Mouse (Mus musculus): ENCODE measurements around the gene Dazap2. TPM values are rescaled to one million over a fixed set of nuclear protein-coding genes. Genes with fewer than 3 reads are reported as not detected.

Dazap2 gene
- polyA plus RNA-seq, 1 experiment, result 1,115 TPM

- Histone ChIP-seq H3K27me3 (ENCODE audit: control insufficient read depth, insufficient read depth, low read length) (no peaks in the 10 kb centered on the region), H3K4me1 (replicated peaks; ENCODE audit: control insufficient read depth, insufficient read depth, low read length) (peaks cover 14% of the 10 kb centered on the region), H3K27ac (ENCODE audit: control insufficient read depth, insufficient read depth, low read length) (no peak overlapping the region), H3K4me3 (ENCODE audit: control insufficient read depth, insufficient read depth, low read length) (no peak overlapping the region), H3K36me3 (ENCODE audit: control insufficient read depth, insufficient read depth, low read length) (peaks cover 10% of the 10 kb centered on the region)
- DNase-seq, result no peak
- TF ChIP-seq POLR2A (IDR thresholded peaks at IDR 0.05; ENCODE audit: control insufficient read depth, extremely low read depth, insufficient read depth, low read length, poor library complexity) (no peak), CTCF (IDR thresholded peaks at IDR 0.05; ENCODE audit: borderline replicate concordance, control insufficient read depth, extremely low read depth, insufficient read depth, low read length, poor library complexity) (no peak)
- WGBS, result 97% methylated on average over 9 of the region's 9 CpGs
These were observed 8.6 kb downstream of the Dazap2 start for GRCm38 (mm10) chr15:100623754-100624153.

- TF ChIP-seq CTCF (IDR thresholded peaks at IDR 0.05; ENCODE audit: borderline replicate concordance, control insufficient read depth, extremely low read depth, insufficient read depth, low read length, poor library complexity), result no peak
- no peak for TF ChIP-seq POLR2A (IDR thresholded peaks at IDR 0.05; ENCODE audit: control insufficient read depth, extremely low read depth, insufficient read depth, low read length, poor library complexity)
- H3K4me3 ChIP-seq (ENCODE audit: control insufficient read depth, insufficient read depth, low read length), result no peak overlapping the region
- 98% methylated on average over 3 of the region's 3 CpGs for WGBS
- DNase-seq, result no peak
- peaks cover 5% of the 10 kb centered on the region; the same call in 1 of the 2 replicates for H3K36me3 ChIP-seq (ENCODE audit: control insufficient read depth, insufficient read depth, low read length)
- H3K27ac ChIP-seq (ENCODE audit: control insufficient read depth, insufficient read depth, low read length), result no peak overlapping the region
- peaks cover 14% of the 10 kb centered on the region for H3K4me1 ChIP-seq (replicated peaks; ENCODE audit: control insufficient read depth, insufficient read depth, low read length)
- H3K27me3 ChIP-seq (ENCODE audit: control insufficient read depth, insufficient read depth, low read length), result no peaks in the 10 kb centered on the region
These were observed 9.3 kb downstream of the Dazap2 start for GRCm38 (mm10) chr15:100624435-100624834.

DNA sequence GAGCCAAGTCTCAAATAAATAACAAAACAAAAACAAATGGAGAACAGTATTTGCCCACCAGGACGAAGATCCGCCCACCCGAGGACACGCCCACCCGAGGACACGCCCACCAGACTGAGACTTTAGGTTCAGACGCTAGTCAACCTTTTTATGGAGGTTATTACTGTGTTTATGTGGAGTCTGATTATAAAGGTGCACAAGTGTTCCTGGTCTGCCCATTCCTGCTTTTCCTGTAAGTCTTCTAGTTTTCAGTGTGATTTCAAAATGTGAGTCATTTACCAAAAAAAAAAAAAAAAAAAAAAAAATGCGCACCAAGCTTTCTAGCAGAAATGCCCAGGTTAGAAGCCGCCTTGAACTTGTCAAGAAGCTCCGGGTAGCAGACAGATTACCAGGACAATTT, 12.1 kb downstream of the Dazap2 start:
- WGBS, result 74% methylated on average over 10 of the region's 10 CpGs
- Histone ChIP-seq H3K36me3 (ENCODE audit: control insufficient read depth, insufficient read depth, low read length) (no peaks in the 10 kb centered on the region), H3K27ac (ENCODE audit: control insufficient read depth, insufficient read depth, low read length) (no peak overlapping the region), H3K27me3 (ENCODE audit: control insufficient read depth, insufficient read depth, low read length) (no peaks in the 10 kb centered on the region), H3K4me1 (replicated peaks; ENCODE audit: control insufficient read depth, insufficient read depth, low read length) (peaks cover 18% of the 10 kb centered on the region), H3K4me3 (ENCODE audit: control insufficient read depth, insufficient read depth, low read length) (no peak overlapping the region)
- TF ChIP-seq CTCF (IDR thresholded peaks at IDR 0.05; ENCODE audit: borderline replicate concordance, control insufficient read depth, extremely low read depth, insufficient read depth, low read length, poor library complexity), result no peak
- TF ChIP-seq POLR2A (IDR thresholded peaks at IDR 0.05; ENCODE audit: control insufficient read depth, extremely low read depth, insufficient read depth, low read length, poor library complexity), result no peak
- no peak for DNase-seq

DNA sequence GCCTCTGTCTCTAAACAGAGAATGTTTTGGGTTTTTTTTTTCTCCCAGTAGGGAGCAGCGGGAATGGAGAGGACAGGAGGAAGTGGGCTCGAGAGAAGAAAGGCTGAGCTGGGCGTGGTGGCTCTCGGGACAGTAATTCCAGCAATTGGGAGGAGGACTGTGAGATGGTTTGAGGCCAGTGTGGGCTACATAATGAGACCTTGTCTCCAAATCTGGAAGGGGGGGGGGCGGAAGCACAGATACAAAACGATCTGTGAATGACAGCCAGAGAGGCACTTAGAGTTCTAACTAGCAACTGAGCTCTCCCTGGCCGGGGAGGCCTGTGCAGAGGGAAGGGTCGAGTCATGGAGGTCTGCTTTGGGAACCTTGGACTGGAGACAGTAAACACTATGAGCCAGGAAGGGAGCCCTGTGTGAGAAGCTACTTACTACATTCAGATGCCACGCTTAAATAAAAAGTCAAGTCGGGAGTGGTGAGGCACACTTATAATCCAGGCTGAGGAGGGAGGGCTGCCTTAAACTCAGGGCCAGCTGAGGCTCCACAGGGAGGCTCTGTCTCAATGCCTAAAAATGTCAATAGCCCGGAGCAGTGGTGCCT, 12.7 kb downstream of the Dazap2 start:
- H3K4me3 ChIP-seq (ENCODE audit: control insufficient read depth, insufficient read depth, low read length), result no peak overlapping the region
- WGBS, result 84% methylated on average over 11 of the region's 11 CpGs
- no peaks in the 10 kb centered on the region for H3K36me3 ChIP-seq (ENCODE audit: control insufficient read depth, insufficient read depth, low read length)
- TF ChIP-seq CTCF (IDR thresholded peaks at IDR 0.05; ENCODE audit: borderline replicate concordance, control insufficient read depth, extremely low read depth, insufficient read depth, low read length, poor library complexity) (no peak), POLR2A (IDR thresholded peaks at IDR 0.05; ENCODE audit: control insufficient read depth, extremely low read depth, insufficient read depth, low read length, poor library complexity) (no peak)
- no peaks in the 10 kb centered on the region for H3K27me3 ChIP-seq (ENCODE audit: control insufficient read depth, insufficient read depth, low read length)
- H3K4me1 ChIP-seq (replicated peaks; ENCODE audit: control insufficient read depth, insufficient read depth, low read length), result peaks cover 20% of the 10 kb centered on the region
- DNase-seq, result no peak
- H3K27ac ChIP-seq (ENCODE audit: control insufficient read depth, insufficient read depth, low read length), result no peak overlapping the region

GRCm38 (mm10) chr15:100628797-100629196, 13.6 kb downstream of the Dazap2 start:
- 82% methylated on average over 7 of the region's 7 CpGs for WGBS
- Histone ChIP-seq H3K27me3 (ENCODE audit: control insufficient read depth, insufficient read depth, low read length) (no peaks in the 10 kb centered on the region), H3K4me1 (replicated peaks; ENCODE audit: control insufficient read depth, insufficient read depth, low read length) (peaks cover 23% of the 10 kb centered on the region), H3K27ac (ENCODE audit: control insufficient read depth, insufficient read depth, low read length) (no peak overlapping the region), H3K36me3 (ENCODE audit: control insufficient read depth, insufficient read depth, low read length) (no peaks in the 10 kb centered on the region), H3K4me3 (ENCODE audit: control insufficient read depth, insufficient read depth, low read length) (no peak overlapping the region)
- DNase-seq, result no peak
- TF ChIP-seq POLR2A (IDR thresholded peaks at IDR 0.05; ENCODE audit: control insufficient read depth, extremely low read depth, insufficient read depth, low read length, poor library complexity) (no peak), CTCF (IDR thresholded peaks at IDR 0.05; ENCODE audit: borderline replicate concordance, control insufficient read depth, extremely low read depth, insufficient read depth, low read length, poor library complexity) (no peak)

- Histone ChIP-seq H3K27me3 (ENCODE audit: control insufficient read depth, insufficient read depth, low read length) (peaks cover 2% of the 10 kb centered on the region; the same call in 1 of the 2 replicates), H3K27ac (ENCODE audit: control insufficient read depth, insufficient read depth, low read length) (no peak overlapping the region), H3K4me1 (replicated peaks; ENCODE audit: control insufficient read depth, insufficient read depth, low read length) (peaks cover 23% of the 10 kb centered on the region), H3K4me3 (ENCODE audit: control insufficient read depth, insufficient read depth, low read length) (no peak overlapping the region), H3K36me3 (ENCODE audit: control insufficient read depth, insufficient read depth, low read length) (no peaks in the 10 kb centered on the region)
- no peak for DNase-seq
- TF ChIP-seq CTCF (IDR thresholded peaks at IDR 0.05; ENCODE audit: borderline replicate concordance, control insufficient read depth, extremely low read depth, insufficient read depth, low read length, poor library complexity), result no peak
- 31% methylated on average over 3 of the region's 3 CpGs for WGBS
These were observed 15.0 kb downstream of the Dazap2 start for GRCm38 (mm10) chr15:100630126-100630525.
